Mouse (Mus musculus): ENCODE results near the gene Mtus2.

Gene Mtus2

GRCm38 (mm10) chr5:147957592-147958271 is 612 bp downstream of the Mtus2 start:
- DNase-seq (ENCODE audit: low read depth, low spot score), result no peak

DNA sequence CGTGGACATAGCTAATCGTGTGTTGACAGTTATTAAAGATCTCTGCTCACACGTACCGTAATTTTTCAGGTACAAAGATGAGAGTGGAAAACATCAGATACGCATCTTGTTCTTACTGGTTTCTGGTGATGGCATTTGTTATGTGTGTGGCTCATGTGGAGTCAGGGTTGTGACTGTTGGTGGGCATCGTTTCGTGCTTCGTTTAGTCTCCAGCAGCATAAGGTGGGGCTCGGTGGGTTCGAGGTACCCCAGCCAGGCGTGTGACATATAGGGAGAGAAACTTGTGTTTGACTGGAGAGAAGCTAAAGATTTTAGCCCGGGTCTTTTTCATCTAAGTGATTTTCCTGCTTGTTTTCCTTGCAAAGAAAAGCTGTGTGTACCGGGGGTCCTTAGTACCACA is 1.4 kb downstream of the Mtus2 start:
- no peak for DNase-seq (ENCODE audit: low read depth, low spot score)

DNA sequence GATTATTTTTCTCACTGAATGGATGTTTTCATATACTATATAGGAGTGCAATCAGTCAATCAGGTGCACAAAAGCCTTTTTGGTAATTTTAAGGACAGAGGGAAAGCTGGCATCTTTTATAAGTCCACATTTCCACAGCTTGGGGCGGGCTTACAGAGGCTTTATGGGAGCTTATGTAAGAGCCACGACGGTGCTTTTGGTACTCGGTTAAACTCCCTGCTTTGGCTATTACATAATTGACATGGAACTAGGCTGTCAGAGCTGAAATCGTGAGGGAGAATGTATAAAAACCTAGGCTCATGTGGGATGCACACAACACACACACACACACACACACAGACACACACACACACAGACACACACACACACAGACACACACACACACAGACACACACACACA is 2.0 kb downstream of the Mtus2 start:
- DNase-seq (ENCODE audit: low read depth, low spot score), result no peak

GRCm38 (mm10) chr5:147960793-147961192 is 3.7 kb downstream of the Mtus2 start:
- no peak for DNase-seq (ENCODE audit: low read depth, low spot score)

DNA sequence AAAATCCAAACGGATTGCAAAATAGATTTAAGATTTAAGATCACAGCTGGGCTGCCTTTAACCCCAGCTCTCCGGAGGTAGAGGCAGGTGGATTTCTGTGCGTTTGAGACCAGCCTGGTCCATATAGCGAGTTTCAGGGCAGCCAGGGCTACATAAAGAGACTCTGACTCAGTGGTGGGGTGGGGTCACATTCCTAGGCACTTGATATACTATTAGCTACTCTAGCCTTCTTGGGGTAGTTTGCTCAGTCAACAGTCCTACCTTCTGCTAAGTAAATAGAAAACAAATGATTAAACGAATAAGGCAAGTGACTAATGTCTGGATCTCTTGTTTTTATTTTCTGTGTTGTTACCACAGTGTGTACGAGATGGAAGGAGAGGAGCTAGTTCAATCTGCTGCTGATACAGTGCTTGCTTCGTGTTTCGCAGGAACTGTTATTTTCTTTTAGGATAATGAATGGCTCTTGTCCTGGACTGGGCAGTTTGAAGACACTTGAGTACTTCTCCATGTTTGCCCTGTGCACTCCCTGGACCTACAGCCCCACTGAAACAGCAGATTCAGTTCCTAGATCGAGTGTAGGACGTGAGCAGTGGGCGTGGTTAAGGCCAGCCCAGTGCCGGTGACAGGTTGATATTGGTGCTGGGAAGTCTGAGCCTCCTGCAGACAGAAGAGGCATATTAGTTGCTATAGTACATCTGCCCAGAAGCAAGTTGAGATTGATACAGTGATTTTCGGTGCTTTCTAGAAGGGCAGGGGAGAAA is 6.9 kb downstream of the Mtus2 start:
- DNase-seq (ENCODE audit: low read depth, low spot score), result no peak

DNA sequence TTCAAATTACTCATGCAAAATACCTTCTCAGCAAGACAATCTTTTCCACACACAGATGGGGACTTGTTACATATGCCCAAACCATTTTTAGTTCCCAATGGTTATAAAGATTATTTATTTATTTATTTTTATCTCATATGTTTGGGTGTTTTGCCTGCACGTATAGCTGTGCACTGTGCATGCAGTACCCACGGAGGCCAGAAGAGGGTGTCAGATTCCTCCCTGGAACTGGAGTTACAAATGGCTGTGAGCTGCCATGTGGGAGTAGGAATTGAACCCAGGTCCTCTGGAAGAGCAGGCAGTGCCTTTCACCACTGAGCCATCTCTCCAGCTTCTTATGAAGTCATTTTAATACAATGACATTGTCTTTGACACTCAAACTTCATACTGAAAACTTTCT is 7.7 kb downstream of the Mtus2 start:
- DNase-seq (ENCODE audit: low read depth, low spot score), result no peak

DNA sequence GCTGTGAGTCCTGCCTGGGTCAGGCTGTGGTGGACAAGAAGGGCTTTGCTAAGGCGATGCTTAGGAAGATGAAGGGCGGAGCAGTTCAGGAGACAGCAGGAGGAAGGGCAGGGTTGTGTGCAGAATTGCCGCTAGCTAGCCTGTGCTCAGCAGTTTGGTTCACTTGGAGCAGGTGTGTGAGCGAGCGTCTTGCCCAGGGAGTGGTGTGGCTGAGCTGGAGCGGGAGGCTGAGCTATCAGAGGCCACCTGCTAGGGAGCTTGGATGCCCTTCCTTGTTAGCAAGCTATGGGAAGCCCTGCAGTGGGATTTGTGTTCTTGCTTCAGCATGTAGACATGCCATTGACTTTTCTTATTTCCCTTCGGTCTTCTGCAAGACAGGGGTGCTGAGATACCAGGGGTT is 9.5 kb downstream of the Mtus2 start:
- DNase-seq (ENCODE audit: low read depth, low spot score), result no peak

GRCm38 (mm10) chr5:147969566-147969965 is 12.4 kb downstream of the Mtus2 start:
- no peak for DNase-seq (ENCODE audit: low read depth, low spot score)

GRCm38 (mm10) chr5:147976001-147976400 is 18.9 kb downstream of the Mtus2 start:
- DNase-seq (ENCODE audit: low read depth, low spot score), result no peak

DNA sequence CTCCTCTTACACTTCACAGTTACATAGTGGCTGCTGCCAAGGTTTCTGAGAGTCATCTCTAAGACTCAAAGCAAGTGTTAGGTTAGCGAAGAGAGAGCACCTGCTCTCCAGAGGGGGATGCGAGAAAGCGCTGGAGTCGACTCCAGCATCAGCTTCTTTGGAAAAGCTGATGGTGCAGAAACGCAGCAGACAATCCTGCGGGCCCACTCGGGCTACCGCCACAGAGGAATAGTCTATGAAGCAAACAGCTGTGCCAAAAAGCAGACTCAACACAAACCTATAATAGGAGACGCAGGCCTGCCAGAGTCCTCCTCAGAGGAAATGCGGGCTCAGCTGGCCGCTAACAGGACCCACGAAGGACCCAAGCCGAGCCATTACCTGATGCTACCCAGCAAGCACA is 23.5 kb downstream of the Mtus2 start:
- no peak for DNase-seq (ENCODE audit: low read depth, low spot score)

DNA sequence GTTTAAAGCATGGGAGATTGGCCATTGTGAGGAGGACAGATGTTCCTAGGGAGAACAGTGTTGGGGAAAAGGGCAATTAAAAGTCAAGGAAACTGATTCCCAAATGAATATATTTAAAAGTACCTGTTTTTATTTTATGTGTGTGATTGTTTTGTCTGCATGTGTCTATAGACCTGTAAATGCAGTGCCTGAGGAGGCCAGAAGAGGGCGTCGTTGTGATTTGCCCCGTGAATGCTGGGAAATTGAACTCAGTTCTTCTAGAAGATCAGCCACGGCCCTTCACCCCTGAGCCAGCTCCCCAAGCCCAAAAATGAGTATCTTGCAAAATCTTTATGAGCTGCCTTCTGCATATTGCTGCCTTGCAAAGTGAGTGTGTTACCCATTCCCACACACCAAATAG is 33.2 kb downstream of the Mtus2 start:
- no peak for DNase-seq (ENCODE audit: low read depth, low spot score)

- DNase-seq (ENCODE audit: low read depth, low spot score), result no peak
Observed at GRCm38 (mm10) chr5:147990775-147991174, 33.7 kb downstream of the Mtus2 start.

DNA sequence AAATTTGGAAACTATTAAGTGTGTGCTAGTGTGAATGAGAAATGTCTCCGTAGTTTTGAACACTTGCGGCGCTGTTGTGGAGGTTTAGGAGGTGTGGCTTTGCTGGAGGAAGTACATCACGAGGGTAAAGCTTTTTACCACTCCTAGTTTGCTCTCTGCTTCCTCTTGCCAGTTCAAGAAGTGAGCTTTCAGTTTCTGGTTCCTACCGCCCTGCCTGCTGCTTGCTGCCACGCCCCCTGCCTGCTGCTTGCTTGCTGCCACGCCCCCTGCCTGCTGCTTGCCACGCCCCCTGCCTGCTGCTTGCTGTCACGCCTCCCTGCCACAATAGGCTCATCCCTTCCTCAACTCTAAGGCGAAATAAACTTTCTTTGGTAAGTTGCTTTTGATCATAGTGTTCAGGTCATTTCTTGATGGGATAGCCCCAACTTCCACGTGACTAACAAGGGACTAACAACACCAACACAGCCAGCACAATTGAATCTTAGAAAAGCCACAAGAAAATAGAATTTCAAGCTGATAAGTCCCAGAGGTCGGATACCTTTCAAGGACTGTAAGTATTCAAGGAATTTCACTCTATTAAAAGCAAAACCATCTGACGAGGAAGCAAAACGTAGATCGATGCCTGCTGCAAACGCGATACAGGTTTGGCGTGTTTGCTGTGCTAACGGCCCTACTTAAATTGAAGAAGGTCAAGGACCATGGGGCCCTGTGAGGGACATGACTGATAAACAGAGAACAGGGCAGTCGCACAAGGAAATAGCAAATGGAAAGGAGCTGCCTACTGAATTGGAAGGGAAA is 35.7 kb downstream of the Mtus2 start:
- DNase-seq (ENCODE audit: low read depth, low spot score), result no peak

GRCm38 (mm10) chr5:148005263-148005662 is 48.1 kb downstream of the Mtus2 start:
- DNase-seq (ENCODE audit: low read depth, low spot score), result no peak

- no peak for DNase-seq (ENCODE audit: low read depth, low spot score)
Observed at GRCm38 (mm10) chr5:148012156-148012555, 55.0 kb downstream of the Mtus2 start.

DNA sequence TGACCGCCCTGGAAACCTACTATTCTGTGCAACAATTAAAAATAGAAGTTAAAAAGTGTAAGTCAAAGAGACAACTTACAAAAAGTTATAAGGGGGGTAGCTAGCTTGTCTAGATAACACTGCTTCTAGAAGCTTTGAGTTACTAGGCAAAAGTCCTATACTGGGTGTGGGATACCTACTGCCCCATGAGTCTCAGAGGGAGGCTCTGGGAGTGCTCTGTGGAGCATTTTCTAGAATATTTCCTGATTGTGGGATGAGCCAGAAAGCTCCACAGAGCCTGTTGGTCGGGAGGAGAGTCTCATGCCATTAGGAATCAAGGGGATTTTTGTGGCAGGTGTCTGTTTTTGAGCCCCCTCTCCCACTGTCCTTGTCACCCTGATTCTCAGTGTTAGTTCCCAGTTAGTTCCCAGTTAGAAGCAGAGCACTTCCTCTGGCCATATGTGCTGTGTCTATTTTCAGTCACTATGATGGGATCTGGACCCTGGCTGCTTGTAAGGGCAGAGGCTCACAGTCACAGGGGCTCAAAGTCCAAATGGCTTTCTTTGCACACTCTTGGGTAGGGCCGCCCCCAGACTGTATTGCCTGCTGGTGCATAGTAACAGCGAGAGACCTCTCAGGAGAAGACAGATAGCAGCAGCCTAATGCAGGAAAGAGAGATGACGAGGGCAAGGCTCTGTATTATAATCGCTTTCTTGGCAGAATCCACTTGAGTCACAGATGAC is 57.2 kb downstream of the Mtus2 start:
- DNase-seq (ENCODE audit: low read depth, low spot score), result no peak

- DNase-seq (ENCODE audit: low read depth, low spot score), result no peak
Observed at GRCm38 (mm10) chr5:148015383-148015782, 58.3 kb downstream of the Mtus2 start.

GRCm38 (mm10) chr5:148017371-148017770 is 60.3 kb downstream of the Mtus2 start:
- no peak for DNase-seq (ENCODE audit: low read depth, low spot score)

DNA sequence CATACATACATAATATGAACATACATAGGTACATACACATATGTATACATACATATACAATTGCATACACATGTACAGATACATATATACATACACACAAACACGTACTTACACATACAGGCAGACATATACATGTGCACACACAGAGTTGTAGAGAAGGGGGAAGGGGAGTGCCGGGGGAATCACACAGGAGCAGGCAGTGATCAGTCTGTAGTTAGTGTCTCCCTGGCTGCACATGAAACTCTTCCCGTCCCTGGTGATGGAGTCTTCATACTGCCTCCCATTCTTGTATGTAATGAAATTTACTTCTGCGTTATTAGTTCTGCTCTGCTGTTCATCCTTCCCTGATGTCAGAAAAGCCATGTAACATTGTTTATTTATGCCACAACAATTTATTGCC is 65.7 kb downstream of the Mtus2 start:
- DNase-seq (ENCODE audit: low read depth, low spot score), result no peak

DNA sequence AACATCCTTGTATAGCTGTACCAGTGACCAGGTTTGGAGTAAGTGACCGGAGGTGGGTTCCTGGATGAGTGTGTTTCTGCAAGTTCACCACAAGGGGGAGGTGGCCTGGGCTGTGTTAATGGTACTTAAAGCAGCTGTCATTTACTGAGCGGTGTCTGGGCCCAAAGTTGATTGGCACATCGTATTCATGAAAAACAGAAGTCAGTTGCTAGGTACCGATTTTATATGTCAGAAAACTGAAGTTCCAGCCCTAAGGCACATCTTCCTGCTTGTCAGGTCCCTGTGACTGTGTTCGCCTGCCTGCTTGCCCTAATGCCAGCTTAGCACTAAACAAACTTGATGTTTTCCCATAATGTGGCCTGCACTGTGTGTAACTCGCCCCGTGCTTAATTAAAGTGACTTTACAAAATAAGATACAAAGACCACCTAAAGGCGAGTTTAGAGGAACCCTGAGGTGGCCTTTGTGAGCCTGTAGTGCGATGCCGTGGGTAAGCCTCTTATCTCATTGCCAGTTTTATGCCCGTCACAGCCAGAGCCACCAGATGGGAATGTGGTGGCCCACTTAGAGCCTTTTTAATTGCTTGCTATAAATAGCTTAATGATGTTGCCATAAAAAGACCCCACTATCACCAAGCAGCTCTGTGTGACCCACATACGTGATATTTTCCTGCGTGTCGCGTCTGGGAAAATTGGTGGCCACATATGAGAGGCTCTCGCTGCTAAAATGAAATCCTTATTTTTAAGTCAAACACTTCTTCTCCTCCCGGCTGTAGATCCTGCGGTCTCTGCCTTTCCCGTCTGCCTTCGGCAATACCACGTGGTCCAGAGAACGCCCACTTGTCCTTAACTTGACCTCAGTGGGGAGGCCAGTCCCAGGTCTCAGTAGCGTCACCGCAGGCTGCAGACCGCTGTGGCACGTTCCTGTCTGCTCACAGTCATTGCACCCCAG is 69.6 kb downstream of the Mtus2 start:
- no peak for DNase-seq (ENCODE audit: low read depth, low spot score)

- no peak for DNase-seq (ENCODE audit: low read depth, low spot score)
Observed at GRCm38 (mm10) chr5:148027985-148028384, 70.9 kb downstream of the Mtus2 start.

Measured in c-Kit-negative CD71-positive TER-119-positive erythroid progenitor cells, embryonic 14.5 days (primary cell).